Mouse (Mus musculus) gonadal fat pad, adult 2 months (tissue): Measurements from ENCODE around the gene Harbi1. TPM values are rescaled to one million over a fixed set of nuclear protein-coding genes. Genes with fewer than 3 reads are reported as not detected.
"Not testable (repeated sequence)": the region's sequence is repeated elsewhere in the genome, so short reads cannot be mapped to it uniquely, and the experiment has no call there.

Source experiments
- DNase-seq: peaks from one replicate; pipeline ENCODE4 v3.0.0-alpha.2; 2012; ENCODE audit warnings: low read depth
- polyA plus RNA-seq: library from polyadenylated mRNA; depleted of rRNA; stranded (reverse); fragments of >200 nt; gene quantifications from 2 replicates; pipeline ENCODE4 v1.2.3, GENCODE M21; 2012; rRNA removed

Gene Harbi1
- polyA plus RNA-seq, 1 experiment, result 4.7 TPM

DNA sequence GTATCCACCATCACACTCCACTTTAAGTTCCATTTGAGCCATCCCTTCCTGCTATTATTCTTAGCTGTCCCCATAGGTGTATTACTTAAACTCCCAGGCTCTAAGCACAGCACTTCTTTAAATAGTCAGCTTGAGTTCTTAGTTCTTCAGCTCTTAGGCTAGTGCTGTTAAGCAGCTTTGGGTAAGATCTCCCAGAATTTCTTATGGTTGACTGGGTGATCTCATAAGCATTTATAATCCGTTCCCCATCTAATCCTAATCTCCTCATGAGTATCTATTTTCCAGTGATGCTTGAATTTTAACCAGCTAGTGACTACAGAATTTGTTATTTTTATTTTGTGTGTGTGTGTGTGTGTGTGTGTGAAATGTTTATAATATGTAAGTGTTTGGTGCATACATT lies 4.3 kb downstream of the Harbi1 start:
- DNase-seq, result no peak

GRCm38 (mm10) chr2:91718276-91718675 lies 7.6 kb downstream of the Harbi1 start:
- no peak for DNase-seq

GRCm38 (mm10) chr2:91723382-91723781 lies 12.7 kb downstream of the Harbi1 start:
- DNase-seq, result peak; percentile 67

- DNase-seq, result no peak
These were observed 13.3 kb downstream of the Harbi1 start for GRCm38 (mm10) chr2:91723951-91724350.

DNA sequence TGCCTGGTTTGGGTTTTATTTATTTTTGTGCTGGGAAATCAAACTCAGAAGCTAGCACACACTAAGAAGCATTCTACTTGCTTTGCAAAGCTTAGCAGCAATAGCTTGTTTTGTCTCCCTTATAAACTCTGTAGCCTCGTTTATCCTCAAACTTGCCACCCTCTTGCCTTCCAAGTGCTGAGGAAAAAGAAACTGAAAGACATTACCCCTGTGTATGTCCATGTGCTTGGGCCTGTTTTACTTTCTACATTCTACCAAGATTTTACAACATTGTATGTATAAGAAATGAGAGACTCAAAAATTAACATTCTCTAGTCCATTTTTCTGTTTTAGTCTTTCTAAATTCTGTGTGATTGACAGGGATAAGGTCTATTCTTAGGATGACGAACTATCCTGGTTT lies 14.1 kb downstream of the Harbi1 start:
- no peak for DNase-seq

DNA sequence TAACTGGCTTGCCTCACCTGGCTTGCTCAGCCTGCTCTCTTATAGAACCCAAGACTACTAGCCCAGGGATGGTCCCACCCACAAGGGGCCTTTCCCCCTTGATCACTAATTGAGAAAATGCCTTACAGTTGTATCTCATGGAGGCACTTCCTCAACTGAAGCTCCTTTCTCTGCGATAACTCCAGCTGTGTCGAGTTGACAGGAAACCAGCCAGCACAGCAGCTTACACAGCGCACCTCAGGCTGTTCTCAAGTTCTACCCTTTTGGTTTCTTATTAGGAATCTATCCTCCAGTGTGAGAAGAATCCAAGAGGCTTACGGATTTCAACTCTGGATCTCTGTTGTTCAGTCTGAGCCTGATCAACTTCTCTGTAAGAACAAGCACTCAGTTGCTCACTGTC lies 14.8 kb downstream of the Harbi1 start:
- DNase-seq, result not testable (repeated sequence)

DNA sequence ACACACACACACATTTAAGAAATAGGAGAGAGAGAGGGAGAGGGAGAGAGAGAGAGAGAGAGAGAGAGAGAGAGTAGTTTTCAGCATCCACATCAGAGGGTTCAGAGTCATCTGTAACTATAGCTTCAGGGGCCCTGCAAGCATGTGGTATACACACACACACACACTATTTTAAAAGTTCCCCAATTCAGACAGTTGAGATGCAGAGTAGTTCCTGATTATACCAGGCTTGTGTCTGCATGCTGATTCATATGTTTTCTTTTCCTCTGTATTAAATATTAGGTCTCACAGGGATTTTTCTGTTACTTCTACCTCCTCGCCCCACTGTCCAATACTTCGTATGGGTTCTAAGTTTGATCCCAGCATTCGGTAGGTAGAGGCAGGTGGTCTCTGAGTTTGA lies 16.4 kb downstream of the Harbi1 start:
- no peak for DNase-seq

DNA sequence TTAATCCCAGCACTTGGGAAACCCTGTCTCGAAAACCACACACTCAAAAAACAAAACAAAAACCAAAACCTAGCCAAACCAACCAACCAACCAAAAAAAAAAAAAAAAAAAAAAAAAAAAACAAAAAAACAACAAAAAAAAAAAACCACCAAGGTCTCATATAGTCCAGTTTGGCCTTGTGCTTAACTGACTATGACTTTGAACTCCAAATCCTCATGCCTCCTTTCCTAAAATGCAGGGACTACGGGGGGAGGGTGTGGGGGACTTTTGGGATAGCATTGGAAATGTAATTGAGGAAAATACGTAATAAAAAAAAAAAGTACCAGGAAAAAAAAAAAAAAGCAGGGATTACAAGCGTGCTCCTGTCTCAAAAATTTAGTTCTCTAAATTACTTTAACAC lies 18.9 kb downstream of the Harbi1 start:
- DNase-seq, result no peak

DNA sequence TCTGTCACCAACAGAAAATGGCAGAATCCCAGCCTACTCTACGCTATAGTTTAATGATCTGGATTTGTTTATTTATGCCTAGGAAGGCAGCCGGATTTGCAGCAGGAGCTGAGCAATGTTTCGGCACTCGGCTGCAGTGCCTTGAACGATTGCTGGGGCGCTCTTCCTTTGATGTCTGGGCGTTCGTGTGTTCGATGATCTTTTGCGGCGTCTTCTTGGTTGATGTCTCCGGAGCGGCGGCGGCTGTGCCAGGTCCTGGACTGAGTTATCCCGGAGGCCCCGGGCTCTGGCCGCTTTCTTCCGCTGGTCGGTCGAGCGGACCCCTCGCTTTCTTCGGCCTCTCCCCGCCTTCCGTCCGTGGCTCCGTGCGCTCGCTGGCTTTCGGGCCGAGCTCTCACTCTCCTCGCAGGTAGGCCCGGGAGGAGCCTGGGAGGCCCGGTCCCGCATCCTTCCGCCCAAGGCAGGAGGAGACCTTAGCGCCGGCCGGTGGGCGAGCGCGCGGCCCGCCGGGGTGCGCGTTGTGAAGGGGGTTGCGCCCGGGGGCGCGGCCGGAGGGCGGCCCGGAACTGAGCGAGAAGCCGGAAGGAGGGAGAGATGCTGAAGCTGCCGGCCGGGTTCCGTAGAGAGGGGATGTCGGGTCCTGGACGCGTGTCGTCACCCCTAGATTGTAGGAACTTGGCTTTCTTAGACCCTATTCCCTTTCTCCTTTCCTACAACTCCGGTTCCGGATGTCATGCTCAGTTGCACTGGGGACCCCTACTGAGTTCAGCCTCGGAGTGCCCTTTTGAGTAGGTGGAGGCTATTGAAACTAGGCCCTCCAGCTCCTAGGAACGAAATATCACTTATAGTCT lies 19.5 kb downstream of the Harbi1 start, which contains the start of gene Ambra1:
Gene Ambra1 (plus strand): TSS at position 164 of the 851 bp plus-strand sequence.
- DNase-seq, result peak; percentile 74

- DNase-seq, result no peak
These were observed 24.6 kb downstream of the Harbi1 start for GRCm38 (mm10) chr2:91735221-91735620.

GRCm38 (mm10) chr2:91739586-91739985 lies 28.9 kb downstream of the Harbi1 start:
- DNase-seq, result no peak

- DNase-seq, result no peak
These were observed 34.0 kb downstream of the Harbi1 start for GRCm38 (mm10) chr2:91744686-91745085.

DNA sequence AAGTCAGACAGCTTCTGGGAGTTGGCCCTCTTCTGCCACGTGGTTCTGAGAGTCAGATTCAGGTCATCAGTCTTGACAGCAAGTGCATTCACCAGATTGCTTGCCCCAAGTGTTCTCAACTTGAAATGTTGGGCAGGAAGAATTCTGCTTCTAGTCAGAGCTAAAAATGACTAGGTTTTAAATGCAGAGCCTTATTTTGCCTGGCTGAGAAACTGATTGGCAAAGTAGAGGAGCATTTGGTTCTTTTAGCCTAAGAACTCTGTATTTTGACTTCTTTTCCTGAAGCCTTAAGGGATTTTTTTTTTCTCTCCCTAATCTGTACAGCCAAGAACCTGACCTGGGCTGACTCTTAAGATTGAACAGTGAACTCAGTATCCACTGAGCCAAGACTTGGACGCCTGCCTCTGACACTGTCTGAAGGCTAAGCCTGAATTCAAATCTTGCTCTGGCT lies 39.2 kb downstream of the Harbi1 start:
- DNase-seq, result no peak

Other genes with a start within 250 kb of the Harbi1 start
- 9.7 and 9.8 TPM in 2 replicates for gene Ckap5, start 184.1 kb upstream of the Harbi1 start, polyA plus RNA-seq
- gene F2, start 74.4 kb upstream of the Harbi1 start, polyA plus RNA-seq, result 0.05 and 1.2 TPM in 2 replicates
- gene Zfp408, start 61.1 kb upstream of the Harbi1 start, polyA plus RNA-seq, result 15.1 and 16.5 TPM in 2 replicates
- 97.9 and 103 TPM in 2 replicates for gene Arhgap1, start 61.0 kb upstream of the Harbi1 start, polyA plus RNA-seq
- 37.2 and 41.0 TPM in 2 replicates for gene Atg13, start 276 bp upstream of the Harbi1 start, polyA plus RNA-seq
- gene Ambra1, start 19.3 kb downstream of the Harbi1 start, polyA plus RNA-seq, result 18.2 and 22.9 TPM in 2 replicates
- gene Chrm4, start 216.4 kb downstream of the Harbi1 start, polyA plus RNA-seq, result 0.26 and 0.27 TPM in 2 replicates
- gene Mdk, start 221.4 kb downstream of the Harbi1 start, polyA plus RNA-seq, result 11.6 and 18.6 TPM in 2 replicates
- gene Gm9821, start 234.9 kb downstream of the Harbi1 start, polyA plus RNA-seq, result 0.05 TPM in 1 of 2 replicates, not detected in the other